Mouse (Mus musculus) neural tube, embryonic 13.5 days (tissue): ENCODE data around the gene Il15. TPM values are rescaled to one million over a fixed set of nuclear protein-coding genes. Genes with fewer than 3 reads are reported as not detected.

Experiments used
- ATAC-seq: fragments of 200-750 bp; cut with Nextera tagmentation; 2 replicates; pipeline ENCODE4 v1.8.0; 2017; ENCODE audit warnings: low read depth, mild to moderate bottlenecking, moderate TSS enrichment, moderate library complexity
- H3K27ac ChIP-seq: fragments of 300-500 bp; sonication (generic); replicated peaks from 2 replicates; pipeline ENCODE4 v1.5.1; 2015; ENCODE audit warnings: moderate library complexity, mild to moderate bottlenecking, inconsistent platforms
- H3K27me3 ChIP-seq: fragments of 300-500 bp; sonication (generic); 2 replicates; pipeline ENCODE4 v1.6.1; 2015; ENCODE audit warnings: mild to moderate bottlenecking, inconsistent platforms
- H3K36me3 ChIP-seq: fragments of 300-500 bp; sonication (generic); 2 replicates; pipeline ENCODE4 v1.6.1; 2015; ENCODE audit warnings: mild to moderate bottlenecking, inconsistent platforms
- H3K4me1 ChIP-seq: fragments of 300-500 bp; sonication (generic); replicated peaks from 2 replicates; pipeline ENCODE4 v1.6.1; 2015; ENCODE audit warnings: inconsistent platforms
- H3K4me2 ChIP-seq: fragments of 300-500 bp; sonication (generic); 2 replicates; pipeline ENCODE4 v1.6.1; 2015; ENCODE audit warnings: inconsistent platforms, mild to moderate bottlenecking, moderate library complexity
- H3K4me3 ChIP-seq: fragments of 300-500 bp; sonication (generic); 2 replicates; pipeline ENCODE4 v1.5.1; 2015; ENCODE audit warnings: mild to moderate bottlenecking, inconsistent platforms
- H3K9ac ChIP-seq: fragments of 300-500 bp; sonication (generic); 2 replicates; pipeline ENCODE4 v1.6.1; 2015; ENCODE audit warnings: moderate library complexity, mild to moderate bottlenecking, inconsistent platforms
- H3K9me3 ChIP-seq: fragments of 300-500 bp; sonication (generic); 2 replicates; pipeline ENCODE4 v1.6.1; 2016; ENCODE audit warnings: inconsistent platforms
- WGBS: fragments of 180-500 bp; shearing (Covaris S2); methylation state at CpG from one replicate; pipeline ENCODE4 v1.1.7; 2015; 5-methylcytosine and 5-hydroxymethylcytosine counted together
- polyA plus RNA-seq: library from polyadenylated mRNA; unstranded; fragments of >200 nt; fragmentation: Nextera tagmentation; extraction: Ambion mirVana; gene quantifications from 2 replicates; pipeline ENCODE4 v1.2.1, GENCODE M21; 2015

Gene Il15
- polyA plus RNA-seq, 1 experiment from 2014 or later, result 0.88 TPM

DNA sequence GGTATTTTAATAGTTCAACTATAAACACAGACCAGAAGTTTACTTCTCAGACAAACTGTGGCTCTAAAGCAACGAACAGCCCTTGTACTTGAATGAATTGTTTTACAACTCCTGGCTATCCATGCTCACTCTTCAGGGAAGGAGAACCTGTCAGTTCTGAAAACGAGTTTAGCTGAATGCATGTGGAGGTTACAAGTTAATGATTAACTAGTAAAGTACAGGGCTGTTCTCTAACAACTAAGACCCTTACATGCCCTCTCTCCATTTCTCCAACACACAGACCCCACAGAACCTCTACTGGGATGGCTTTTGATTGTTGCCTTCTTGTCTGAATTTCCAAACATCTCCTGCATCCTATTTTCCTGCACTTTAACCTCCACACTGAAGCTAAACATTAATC, 53.7 kb downstream of the Il15 start:
- H3K4me2 ChIP-seq, result no peak overlapping the region
- WGBS, result 18% methylated on average over 2 of the region's 2 CpGs
- H3K4me1 ChIP-seq, result no peaks in the 10 kb centered on the region
- H3K4me3 ChIP-seq, result no peak overlapping the region
- ATAC-seq, result no peak
- no peaks in the 10 kb centered on the region for H3K36me3 ChIP-seq
- no peak overlapping the region for H3K9ac ChIP-seq
- no peaks in the 10 kb centered on the region for H3K9me3 ChIP-seq
- H3K27ac ChIP-seq, result no peak overlapping the region
- no peaks in the 10 kb centered on the region for H3K27me3 ChIP-seq

DNA sequence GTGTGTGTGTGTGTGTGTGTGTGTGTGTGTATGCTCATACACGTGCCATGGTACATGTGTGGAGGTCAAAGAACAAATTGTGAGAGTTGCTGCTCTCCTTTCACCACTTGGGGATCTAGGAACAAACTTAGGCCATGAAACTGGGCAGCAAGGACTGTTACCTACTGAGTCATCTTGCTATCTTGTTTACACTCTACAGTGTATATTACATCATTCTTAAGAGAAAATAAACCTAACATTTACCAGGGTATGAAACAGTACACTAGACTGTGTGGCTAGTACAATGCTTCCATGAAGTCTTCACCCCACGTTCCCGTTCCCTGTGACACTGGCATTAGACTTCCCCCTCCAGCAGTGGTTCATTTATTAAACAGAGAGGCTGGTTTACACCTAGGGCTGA, 56.5 kb downstream of the Il15 start:
- no peak for ATAC-seq
- Histone ChIP-seq H3K4me3 (no peak overlapping the region), H3K9ac (no peak overlapping the region), H3K27ac (no peak overlapping the region), H3K9me3 (no peaks in the 10 kb centered on the region), H3K4me2 (no peak overlapping the region), H3K4me1 (no peaks in the 10 kb centered on the region), H3K27me3 (no peaks in the 10 kb centered on the region), H3K36me3 (no peaks in the 10 kb centered on the region)
- WGBS, result 69% methylated on average over 3 of the region's 3 CpGs

DNA sequence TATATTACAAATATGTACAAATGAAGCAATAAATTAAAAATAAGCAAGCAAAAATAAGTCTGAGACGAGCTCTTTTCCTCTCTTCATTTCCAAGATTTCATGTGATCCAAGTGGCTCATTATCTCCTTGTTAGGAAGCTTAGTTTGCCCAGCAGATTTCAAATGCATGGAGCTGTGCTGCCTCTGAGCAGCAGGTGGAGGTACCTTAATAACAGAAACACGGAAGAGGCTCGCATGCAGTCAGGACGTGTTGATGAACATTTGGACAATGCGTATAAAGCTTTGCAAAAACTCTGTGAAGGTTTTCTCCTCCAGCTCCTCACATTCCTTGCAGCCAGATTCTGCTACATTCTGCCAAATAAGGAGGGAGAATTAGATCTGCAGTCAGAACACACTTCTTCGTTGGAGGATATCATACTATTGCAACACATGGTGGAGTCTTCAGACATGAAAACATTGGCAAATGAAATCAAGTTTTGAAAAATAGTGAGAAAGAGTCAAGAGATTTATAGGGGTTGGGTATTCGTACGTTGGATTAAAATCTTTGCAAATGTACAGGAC, 71.3 kb downstream of the Il15 start:
- no peak overlapping the region for H3K4me2 ChIP-seq
- ATAC-seq, result no peak
- H3K4me3 ChIP-seq, result no peak overlapping the region
- no peak overlapping the region for H3K27ac ChIP-seq
- no peaks in the 10 kb centered on the region for H3K27me3 ChIP-seq
- H3K36me3 ChIP-seq, result no peaks in the 10 kb centered on the region
- no peaks in the 10 kb centered on the region for H3K4me1 ChIP-seq
- no peaks in the 10 kb centered on the region for H3K9me3 ChIP-seq
- H3K9ac ChIP-seq, result no peak overlapping the region
- WGBS, result 91% methylated on average over 8 of the region's 8 CpGs

DNA sequence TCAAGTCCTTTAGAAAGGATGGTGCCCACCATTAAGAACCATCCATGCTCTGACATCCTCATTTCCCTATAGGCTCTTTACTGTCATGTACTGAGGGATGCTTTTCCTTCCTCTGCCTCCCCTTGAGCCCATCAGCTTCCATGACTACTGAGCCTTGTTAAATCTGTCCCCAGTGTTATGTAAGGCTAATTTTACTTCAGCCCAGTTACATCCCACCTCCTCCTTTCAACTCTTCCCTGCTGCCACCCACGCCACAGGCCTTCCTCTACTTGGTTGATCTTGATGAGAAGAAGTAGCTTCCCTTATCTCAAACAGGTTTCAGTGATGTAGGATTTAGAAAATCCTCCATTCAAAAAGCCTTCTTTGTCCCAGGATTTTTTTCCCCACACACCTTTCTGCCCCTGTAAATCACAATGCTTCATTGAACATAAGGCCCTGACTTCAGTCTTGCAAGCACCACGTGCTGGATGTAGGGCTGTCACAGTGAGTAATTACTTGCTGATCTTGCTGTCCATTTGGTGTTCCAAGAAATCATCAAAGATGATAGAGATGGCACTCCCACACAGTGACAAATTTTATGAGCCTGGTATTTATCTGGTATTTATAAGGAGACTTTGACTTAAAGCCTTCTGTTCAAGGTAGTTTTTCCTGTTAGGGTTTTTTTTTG, 74.9 kb downstream of the Il15 start:
- H3K4me1 ChIP-seq, result no peaks in the 10 kb centered on the region
- H3K4me2 ChIP-seq, result no peak overlapping the region
- 53% methylated on average over 2 of the region's 2 CpGs for WGBS
- no peak overlapping the region for H3K27ac ChIP-seq
- H3K4me3 ChIP-seq, result no peak overlapping the region
- no peak overlapping the region for H3K9ac ChIP-seq
- H3K9me3 ChIP-seq, result no peaks in the 10 kb centered on the region
- H3K27me3 ChIP-seq, result no peaks in the 10 kb centered on the region
- H3K36me3 ChIP-seq, result no peaks in the 10 kb centered on the region
- ATAC-seq, result no peak

DNA sequence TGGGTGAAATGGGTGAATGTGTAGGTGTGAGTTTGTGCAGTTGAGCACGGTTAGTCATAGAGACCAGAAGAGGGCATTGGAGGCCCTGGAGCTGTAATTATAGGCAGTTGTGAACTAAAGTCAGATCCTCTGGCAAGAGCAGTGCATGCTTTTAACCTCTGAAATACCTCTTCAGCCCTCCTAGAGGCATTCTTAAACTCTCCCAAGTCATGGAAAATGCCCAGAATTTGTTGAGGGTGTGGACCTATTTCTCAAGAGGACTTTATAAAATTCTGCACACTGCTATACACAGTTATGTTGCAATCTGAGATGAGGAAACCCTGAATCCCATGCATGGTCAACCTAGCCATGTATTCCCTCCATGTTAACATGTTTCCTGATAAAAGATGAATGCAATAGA, 77.0 kb downstream of the Il15 start:
- H3K36me3 ChIP-seq, result no peaks in the 10 kb centered on the region
- no peaks in the 10 kb centered on the region for H3K4me1 ChIP-seq
- no peak overlapping the region for H3K4me2 ChIP-seq
- no peaks in the 10 kb centered on the region for H3K9me3 ChIP-seq
- ATAC-seq, result no peak
- H3K9ac ChIP-seq, result no peak overlapping the region
- no peak overlapping the region for H3K27ac ChIP-seq
- H3K4me3 ChIP-seq, result no peak overlapping the region
- no peaks in the 10 kb centered on the region for H3K27me3 ChIP-seq
- 86% methylated on average over 1 of the region's 1 CpGs for WGBS

DNA sequence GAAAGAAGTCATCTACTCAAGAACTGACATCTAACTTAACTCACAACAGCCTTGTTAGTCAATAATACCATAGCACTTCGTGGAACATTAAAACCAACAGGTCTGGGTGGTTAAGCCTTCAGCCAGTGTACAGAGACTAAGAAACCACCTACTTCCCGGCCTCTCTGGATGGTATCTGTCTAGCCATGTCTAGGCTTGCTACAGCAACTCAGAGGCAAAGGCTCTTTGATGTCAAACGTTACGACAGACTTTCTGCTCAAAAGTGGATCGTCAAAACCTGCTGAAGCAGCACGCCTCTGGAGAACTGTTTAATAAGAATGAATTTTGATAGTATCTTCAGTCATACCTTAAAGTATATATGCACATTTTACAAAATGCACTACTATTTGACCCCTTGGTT, 77.4 kb downstream of the Il15 start:
- no peak overlapping the region for H3K27ac ChIP-seq
- no peak overlapping the region for H3K4me2 ChIP-seq
- no peak overlapping the region for H3K9ac ChIP-seq
- no peaks in the 10 kb centered on the region for H3K4me1 ChIP-seq
- WGBS, result 89% methylated on average over 6 of the region's 6 CpGs
- no peaks in the 10 kb centered on the region for H3K36me3 ChIP-seq
- H3K27me3 ChIP-seq, result no peaks in the 10 kb centered on the region
- H3K9me3 ChIP-seq, result no peaks in the 10 kb centered on the region
- H3K4me3 ChIP-seq, result no peak overlapping the region
- no peak for ATAC-seq

DNA sequence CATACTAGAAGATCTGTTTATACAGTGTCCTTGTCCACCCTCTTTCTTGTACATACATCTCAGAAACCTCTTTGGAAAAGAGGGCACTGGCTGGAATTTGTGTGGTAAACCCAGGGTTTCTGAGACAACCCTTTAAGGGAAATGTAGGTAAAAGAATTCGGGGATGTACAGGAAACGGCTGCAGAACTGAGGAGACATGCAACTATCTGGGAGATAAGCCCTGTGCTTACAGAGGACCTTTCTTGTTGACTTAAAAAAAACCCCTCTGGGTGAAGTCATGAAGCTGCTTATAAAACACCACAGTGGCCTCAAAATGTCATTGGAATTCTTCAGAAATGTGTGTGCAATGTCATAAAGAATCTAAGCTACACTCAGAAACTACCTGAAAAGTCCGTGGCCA, 85.6 kb downstream of the Il15 start:
- Histone ChIP-seq H3K27me3 (no peaks in the 10 kb centered on the region), H3K4me3 (no peak overlapping the region), H3K9me3 (no peaks in the 10 kb centered on the region), H3K4me1 (no peaks in the 10 kb centered on the region), H3K27ac (no peak overlapping the region), H3K9ac (no peak overlapping the region), H3K4me2 (no peak overlapping the region), H3K36me3 (no peaks in the 10 kb centered on the region)
- WGBS, result 93% methylated on average over 3 of the region's 3 CpGs
- ATAC-seq, result no peak

DNA sequence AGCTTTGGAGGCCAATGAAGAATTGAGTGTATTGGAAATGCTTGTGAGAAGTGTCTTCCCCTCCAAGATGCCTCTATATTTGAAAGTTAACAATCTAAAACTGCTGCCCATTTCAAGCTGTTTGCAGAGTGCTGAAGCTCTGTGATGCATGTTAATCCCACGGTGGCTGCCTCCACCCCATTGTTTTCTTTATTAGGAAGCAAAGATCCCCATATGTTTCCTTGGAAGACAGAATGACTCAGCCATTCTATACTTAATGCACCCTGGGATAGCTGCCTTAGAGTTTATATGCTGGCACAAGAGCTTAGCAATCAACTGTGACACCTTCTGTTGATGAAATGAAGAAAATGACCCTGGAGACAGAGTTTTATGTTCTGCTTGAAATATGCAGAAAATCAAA, 96.6 kb downstream of the Il15 start:
- no peak for ATAC-seq
- Histone ChIP-seq H3K4me1 (no peaks in the 10 kb centered on the region), H3K27me3 (no peaks in the 10 kb centered on the region), H3K4me2 (no peak overlapping the region), H3K27ac (no peak overlapping the region), H3K36me3 (no peaks in the 10 kb centered on the region), H3K9ac (no peak overlapping the region), H3K4me3 (no peak overlapping the region), H3K9me3 (no peaks in the 10 kb centered on the region)
- WGBS, result 16% methylated on average over 1 of the region's 1 CpGs

DNA sequence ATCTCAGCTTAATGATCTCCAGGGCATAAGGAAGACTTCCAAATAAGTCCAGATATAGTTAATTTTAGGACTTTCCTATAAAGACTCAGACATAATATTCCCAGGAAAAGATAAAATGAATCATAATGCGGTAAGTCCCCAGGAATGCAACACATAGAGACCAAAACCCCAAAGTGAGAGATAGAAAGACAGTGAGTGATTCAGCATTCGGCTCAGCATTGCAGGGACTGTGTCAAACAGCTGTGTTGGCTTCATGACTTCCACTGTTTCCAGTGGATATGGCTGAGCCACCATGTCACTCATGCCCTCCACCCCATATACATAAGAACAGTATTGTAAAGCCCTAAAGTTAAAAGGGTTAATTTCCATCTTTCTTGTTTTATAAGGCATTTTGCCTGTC, 106.8 kb downstream of the Il15 start:
- WGBS, result 88% methylated on average over 2 of the region's 2 CpGs
- Histone ChIP-seq H3K9ac (no peak overlapping the region), H3K9me3 (no peaks in the 10 kb centered on the region), H3K27me3 (no peaks in the 10 kb centered on the region), H3K4me1 (no peaks in the 10 kb centered on the region), H3K27ac (no peak overlapping the region), H3K4me3 (no peak overlapping the region), H3K36me3 (no peaks in the 10 kb centered on the region), H3K4me2 (no peak overlapping the region)
- ATAC-seq, result no peak

DNA sequence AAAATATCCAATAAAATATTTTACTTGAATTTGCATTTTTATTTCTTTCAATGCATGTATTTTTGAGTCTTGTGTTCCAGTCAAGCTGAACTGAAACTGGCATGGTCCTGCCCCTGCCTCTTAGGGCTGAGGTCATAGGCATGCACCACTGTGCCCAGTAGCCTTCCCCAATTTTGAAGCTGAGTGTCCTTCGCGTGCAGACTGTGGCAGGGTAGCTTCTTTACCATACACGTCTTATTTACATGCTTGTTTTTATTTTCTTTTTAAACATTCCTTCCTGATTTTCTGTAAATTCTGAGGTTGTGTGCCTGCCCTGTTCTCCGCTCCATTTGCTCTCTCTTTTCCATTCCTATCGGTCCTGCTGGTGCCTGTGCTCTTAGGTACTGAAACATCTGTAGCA, 111.4 kb downstream of the Il15 start:
- no peaks in the 10 kb centered on the region for H3K27me3 ChIP-seq
- no peak overlapping the region for H3K27ac ChIP-seq
- WGBS, result 83% methylated on average over 5 of the region's 5 CpGs
- no peak for ATAC-seq
- H3K4me1 ChIP-seq, result no peaks in the 10 kb centered on the region
- no peaks in the 10 kb centered on the region for H3K9me3 ChIP-seq
- H3K36me3 ChIP-seq, result no peaks in the 10 kb centered on the region
- H3K4me3 ChIP-seq, result no peak overlapping the region
- H3K9ac ChIP-seq, result no peak overlapping the region
- H3K4me2 ChIP-seq, result no peak overlapping the region

DNA sequence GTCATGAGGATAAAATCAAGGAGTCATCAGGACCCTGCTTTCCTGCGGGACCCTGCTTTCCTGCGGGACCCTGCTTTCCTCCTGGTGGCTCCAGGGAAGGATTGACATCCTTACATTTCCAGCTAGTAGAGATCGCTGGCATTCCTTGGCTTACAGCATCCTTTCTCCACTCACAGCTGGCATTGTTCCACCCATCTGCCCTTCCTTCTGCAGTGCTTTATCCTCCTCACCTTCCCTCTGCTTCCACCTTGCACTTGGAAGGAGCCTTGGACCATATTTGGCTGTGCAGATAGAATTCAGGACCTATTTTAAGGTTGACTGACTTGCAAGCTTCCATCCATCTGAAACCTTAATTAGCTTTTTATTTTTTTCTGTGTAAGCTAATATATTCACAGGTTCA, 117.2 kb downstream of the Il15 start:
- Histone ChIP-seq H3K36me3 (no peaks in the 10 kb centered on the region), H3K4me2 (no peak overlapping the region), H3K9ac (no peak overlapping the region), H3K4me3 (no peak overlapping the region), H3K9me3 (no peaks in the 10 kb centered on the region), H3K27me3 (no peaks in the 10 kb centered on the region), H3K4me1 (no peaks in the 10 kb centered on the region), H3K27ac (no peak overlapping the region)
- WGBS, result 90% methylated on average over 3 of the region's 3 CpGs
- ATAC-seq, result no peak

DNA sequence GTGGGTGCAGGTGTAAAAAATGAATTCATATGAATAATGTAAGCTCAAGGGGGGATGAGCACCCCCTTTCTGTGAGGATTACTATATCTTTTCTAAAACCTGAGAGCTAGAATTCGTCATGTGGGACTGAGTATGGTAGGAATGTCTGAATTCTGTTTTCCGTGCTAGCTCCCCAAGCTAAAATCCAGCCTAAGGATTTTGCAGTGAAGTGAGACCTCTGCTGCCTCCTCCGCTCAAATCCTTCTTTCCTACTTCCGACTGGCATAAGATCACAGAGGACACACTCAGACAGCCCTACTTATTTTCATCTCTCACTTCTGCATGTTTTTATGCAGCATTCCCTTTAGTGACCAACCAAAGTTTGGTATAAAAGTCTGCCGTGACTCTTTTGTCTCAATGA, 121.0 kb downstream of the Il15 start:
- H3K27me3 ChIP-seq, result no peaks in the 10 kb centered on the region
- WGBS, result 86% methylated on average over 5 of the region's 5 CpGs
- no peak overlapping the region for H3K9ac ChIP-seq
- no peak overlapping the region for H3K4me2 ChIP-seq
- no peaks in the 10 kb centered on the region for H3K4me1 ChIP-seq
- ATAC-seq, result no peak
- H3K4me3 ChIP-seq, result no peak overlapping the region
- H3K27ac ChIP-seq, result no peak overlapping the region
- H3K36me3 ChIP-seq, result no peaks in the 10 kb centered on the region
- H3K9me3 ChIP-seq, result no peaks in the 10 kb centered on the region
